Mouse (Mus musculus) liver, embryonic 15.5 days (tissue): ENCODE measurements around the gene Cdc37. TPM values are rescaled to one million over a fixed set of nuclear protein-coding genes. Genes with fewer than 3 reads are reported as not detected.
"Not testable (repeated sequence)": the region's sequence is repeated elsewhere in the genome, so short reads cannot be mapped to it uniquely, and the experiment has no call there.

Experiments used
- ATAC-seq: fragments of 200-750 bp; cut with Nextera tagmentation; 2 replicates; pipeline ENCODE4 v1.8.0; 2017; ENCODE audit warnings: moderate number of reproducible peaks, mild to moderate bottlenecking, moderate library complexity; ENCODE audit not compliant: insufficient read depth
- H3K27ac ChIP-seq: fragments of 300-500 bp; sonication (generic); replicated peaks from 2 replicates; pipeline ENCODE4 v1.5.1; 2015; ENCODE audit warnings: mild to moderate bottlenecking, inconsistent platforms
- H3K27me3 ChIP-seq: fragments of 300-500 bp; sonication (generic); 2 replicates; pipeline ENCODE4 v1.6.1; 2015; ENCODE audit warnings: mild to moderate bottlenecking, inconsistent platforms
- H3K36me3 ChIP-seq: fragments of 300-500 bp; sonication (generic); replicated peaks from 2 replicates; pipeline ENCODE4 v1.6.1; 2015; ENCODE audit warnings: moderate library complexity, mild to moderate bottlenecking, inconsistent platforms
- H3K4me1 ChIP-seq: fragments of 300-500 bp; sonication (generic); replicated peaks from 2 replicates; pipeline ENCODE4 v1.6.1; 2015; ENCODE audit warnings: inconsistent platforms
- H3K4me2 ChIP-seq: fragments of 300-500 bp; sonication (generic); 2 replicates; pipeline ENCODE4 v1.6.1; 2015; ENCODE audit warnings: moderate library complexity, mild to moderate bottlenecking, inconsistent platforms
- H3K4me3 ChIP-seq: fragments of 300-500 bp; sonication (generic); replicated peaks from 2 replicates; pipeline ENCODE4 v1.5.1; 2015; ENCODE audit warnings: mild to moderate bottlenecking, inconsistent platforms
- H3K9ac ChIP-seq: fragments of 300-500 bp; sonication (generic); 2 replicates; pipeline ENCODE4 v1.6.1; 2015; ENCODE audit warnings: moderate library complexity, mild to moderate bottlenecking, inconsistent platforms
- H3K9me3 ChIP-seq: fragments of 300-500 bp; sonication (generic); replicated peaks from 2 replicates; pipeline ENCODE4 v1.6.1; 2016; ENCODE audit warnings: inconsistent platforms
- WGBS: fragments of 180-500 bp; shearing (Covaris S2); methylation state at CpG from one replicate; pipeline ENCODE4 v1.1.7; 2015; ENCODE audit warnings: mixed read lengths; ENCODE audit not compliant: insufficient replicate concordance; 5-methylcytosine and 5-hydroxymethylcytosine counted together
- polyA plus RNA-seq: library from polyadenylated mRNA; unstranded; fragments of >200 nt; fragmentation: Nextera tagmentation; extraction: Ambion mirVana; gene quantifications from 2 replicates; pipeline ENCODE4 v1.2.1, GENCODE M21; 2015

Gene Cdc37
- polyA plus RNA-seq, result 115 and 122 TPM in 2 replicates

- peak; percentile 93 for ATAC-seq
- Histone ChIP-seq H3K4me3 (peak within 1 kb of the TSS; percentile 81), H3K27me3 (peaks cover 9% of the 10 kb centered on the region), H3K9ac (peak within 1 kb of the TSS; percentile 83), H3K4me1 (peaks cover 62% of the 10 kb centered on the region), H3K4me2 (peak within 1 kb of the TSS; percentile 82), H3K27ac (peak within 1 kb of the TSS; percentile 83), H3K36me3 (peaks cover 24% of the 10 kb centered on the region), H3K9me3 (no peaks in the 10 kb centered on the region)
- WGBS, result 3% methylated on average over 56 of the region's 56 CpGs
These were observed at the start of gene Cdc37 for GRCm38 (mm10) chr9:21149654-21150419. Gene Cdc37 (minus strand): TSS chr9:21149982.

- Histone ChIP-seq H3K27me3 (no peaks in the 10 kb centered on the region), H3K9ac (no peak overlapping the region), H3K4me1 (0 out of 2 replicates have a peak, but pooled peaks cover 4% of the 10 kb centered on the region), H3K9me3 (no peaks in the 10 kb centered on the region), H3K4me3 (no peak overlapping the region), H3K36me3 (no peaks in the 10 kb centered on the region), H3K4me2 (no peak overlapping the region), H3K27ac (no peak overlapping the region)
- no peak for ATAC-seq
- 84% methylated on average over 3 of the region's 3 CpGs for WGBS
These were observed 49.2 kb upstream of the Cdc37 start for GRCm38 (mm10) chr9:21198960-21199359.

DNA sequence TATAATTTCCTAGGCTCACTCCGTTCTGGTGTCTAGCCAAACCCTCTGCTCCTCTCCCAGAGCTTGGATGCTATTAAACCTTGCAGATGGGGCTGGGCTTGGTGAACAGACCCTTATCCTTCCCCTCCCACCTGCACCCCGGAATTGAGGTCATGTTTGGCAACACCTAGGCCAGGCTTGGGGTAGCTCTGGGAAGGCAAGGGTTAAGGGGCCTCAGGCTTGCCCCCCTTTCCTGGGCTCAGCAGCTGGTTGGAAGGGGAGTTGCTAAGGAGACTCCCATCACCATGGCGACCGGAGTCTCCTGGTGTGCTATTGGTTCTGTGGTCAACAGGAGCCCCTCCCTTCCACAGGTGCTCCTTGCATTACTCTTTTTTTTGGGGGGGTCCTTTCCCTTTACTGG lies 48.2 kb upstream of the Cdc37 start:
- 67% methylated on average over 4 of the region's 4 CpGs for WGBS
- H3K27me3 ChIP-seq, result no peaks in the 10 kb centered on the region
- no peak overlapping the region for H3K4me3 ChIP-seq
- H3K9me3 ChIP-seq, result no peaks in the 10 kb centered on the region
- 0 out of 2 replicates have a peak, but pooled peaks cover 4% of the 10 kb centered on the region for H3K4me1 ChIP-seq
- H3K9ac ChIP-seq, result no peak overlapping the region
- H3K4me2 ChIP-seq, result no peak overlapping the region
- no peaks in the 10 kb centered on the region for H3K36me3 ChIP-seq
- no peak for ATAC-seq
- no peak overlapping the region for H3K27ac ChIP-seq

- Histone ChIP-seq H3K4me2 (no peak overlapping the region), H3K9ac (no peak overlapping the region), H3K4me1 (0 out of 2 replicates have a peak, but pooled peaks cover 4% of the 10 kb centered on the region), H3K9me3 (no peaks in the 10 kb centered on the region), H3K27me3 (no peaks in the 10 kb centered on the region), H3K36me3 (peaks cover 4% of the 10 kb centered on the region; the same call in 1 of the 2 replicates), H3K27ac (no peak overlapping the region), H3K4me3 (no peak overlapping the region)
- ATAC-seq, result no peak
- WGBS, result 75% methylated on average over 19 of the region's 19 CpGs
These were observed 47.0 kb upstream of the Cdc37 start for GRCm38 (mm10) chr9:21196521-21197433.

DNA sequence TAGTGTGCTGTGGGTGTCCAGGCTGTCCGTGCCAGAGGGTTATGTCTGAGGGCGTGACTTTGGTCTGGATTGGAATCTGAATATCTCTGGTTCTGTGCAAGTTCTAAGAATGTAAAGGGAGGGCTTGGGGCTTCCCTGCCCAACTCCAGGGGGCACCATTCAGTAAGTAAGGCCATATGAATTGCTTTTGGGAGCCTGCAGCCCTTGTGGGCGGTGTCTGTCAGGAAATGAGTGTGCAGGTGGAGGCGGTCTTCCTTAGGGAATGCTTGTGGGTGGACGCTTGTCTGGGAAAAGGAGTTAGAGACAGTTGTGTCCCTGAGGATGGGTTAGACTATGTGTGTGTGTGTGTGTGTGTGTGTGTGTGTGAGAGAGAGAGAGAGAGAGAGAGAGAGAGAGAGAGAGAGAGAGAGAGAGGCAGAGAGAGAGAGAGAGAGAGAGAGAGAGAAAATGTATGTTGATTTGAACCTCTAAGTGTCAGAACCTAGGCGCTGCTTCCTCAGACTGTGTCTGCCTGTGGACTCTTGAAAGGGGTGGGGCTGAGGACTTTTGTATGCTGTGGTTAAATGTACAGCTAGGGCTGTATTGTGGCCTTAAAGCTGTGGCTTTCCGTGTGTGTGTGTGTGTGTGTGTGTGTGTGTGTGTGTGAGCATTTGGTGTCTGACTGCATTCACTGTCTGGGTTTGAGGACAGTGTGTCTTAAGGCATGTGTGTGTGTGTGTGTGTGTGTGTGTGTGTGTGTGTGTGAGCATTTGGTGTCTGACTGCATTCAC lies 46.1 kb upstream of the Cdc37 start:
- 62% methylated on average over 7 of the region's 7 CpGs for WGBS

GRCm38 (mm10) chr9:21194787-21195493 lies 45.2 kb upstream of the Cdc37 start:
- Histone ChIP-seq H3K9ac (no peak overlapping the region), H3K4me2 (no peak overlapping the region), H3K4me3 (no peak overlapping the region), H3K27me3 (no peaks in the 10 kb centered on the region), H3K9me3 (no peaks in the 10 kb centered on the region), H3K4me1 (0 out of 2 replicates have a peak, but pooled peaks cover 4% of the 10 kb centered on the region), H3K36me3 (peaks cover 4% of the 10 kb centered on the region; the same call in 1 of the 2 replicates), H3K27ac (no peak overlapping the region)
- ATAC-seq, result no peak
- 74% methylated on average over 4 of the region's 4 CpGs for WGBS

More for the DNA sequence above, 46.1 kb upstream of the Cdc37 start:
- not testable (repeated sequence) for H3K9ac ChIP-seq, H3K4me1 ChIP-seq, H3K27ac ChIP-seq, H3K9me3 ChIP-seq, H3K36me3 ChIP-seq, H3K4me3 ChIP-seq, ATAC-seq, H3K27me3 ChIP-seq, H3K4me2 ChIP-seq

- 66% methylated on average over 3 of the region's 3 CpGs for WGBS
- Histone ChIP-seq H3K4me3 (no peak overlapping the region), H3K9me3 (no peaks in the 10 kb centered on the region), H3K27ac (no peak overlapping the region), H3K4me2 (no peak overlapping the region), H3K4me1 (0 out of 2 replicates have a peak, but pooled peaks cover 4% of the 10 kb centered on the region), H3K9ac (no peak overlapping the region), H3K27me3 (no peaks in the 10 kb centered on the region), H3K36me3 (peaks cover 4% of the 10 kb centered on the region; the same call in 1 of the 2 replicates)
- no peak for ATAC-seq
These were observed 44.0 kb upstream of the Cdc37 start for GRCm38 (mm10) chr9:21193786-21194185.

- WGBS, result 73% methylated on average over 3 of the region's 3 CpGs
- ATAC-seq, result no peak
- Histone ChIP-seq H3K4me1 (peaks cover 5% of the 10 kb centered on the region), H3K27ac (no peak overlapping the region), H3K36me3 (peaks cover 4% of the 10 kb centered on the region; the same call in 1 of the 2 replicates), H3K27me3 (no peaks in the 10 kb centered on the region), H3K4me3 (no peak overlapping the region), H3K4me2 (no peak overlapping the region), H3K9me3 (no peaks in the 10 kb centered on the region), H3K9ac (no peak overlapping the region)
These were observed 40.9 kb upstream of the Cdc37 start for GRCm38 (mm10) chr9:21190670-21191069.

GRCm38 (mm10) chr9:21189905-21190304 lies 40.1 kb upstream of the Cdc37 start:
- Histone ChIP-seq H3K4me1 (peaks cover 11% of the 10 kb centered on the region), H3K27ac (no peak overlapping the region), H3K9me3 (no peaks in the 10 kb centered on the region), H3K4me2 (no peak overlapping the region), H3K27me3 (no peaks in the 10 kb centered on the region), H3K9ac (no peak overlapping the region), H3K4me3 (no peak overlapping the region), H3K36me3 (peaks cover 4% of the 10 kb centered on the region; the same call in 1 of the 2 replicates)
- 47% methylated on average over 7 of the region's 7 CpGs for WGBS
- ATAC-seq, result no peak

DNA sequence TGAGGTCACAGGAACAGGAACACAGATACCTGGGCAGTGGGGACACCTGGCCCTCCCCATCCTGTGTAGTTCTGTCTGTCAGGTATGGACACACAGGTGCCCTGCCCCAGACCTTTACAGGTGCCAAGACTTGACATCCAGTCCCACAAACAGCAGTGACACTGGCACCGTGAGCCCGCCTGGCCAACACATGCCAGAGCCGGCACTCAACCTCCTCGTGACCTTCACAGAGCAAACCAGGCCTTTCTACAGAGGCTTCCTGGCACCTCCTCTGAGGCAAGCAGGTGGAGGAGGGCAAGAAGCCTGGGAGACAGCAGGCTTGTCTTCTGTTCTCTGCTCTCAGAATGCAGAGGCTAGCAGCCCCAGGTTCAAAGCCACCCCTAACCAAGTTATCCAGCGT lies 35.7 kb upstream of the Cdc37 start:
- 77% methylated on average over 5 of the region's 5 CpGs for WGBS
- no peak overlapping the region for H3K9ac ChIP-seq

More for the DNA sequence above, 35.7 kb upstream of the Cdc37 start:
- Histone ChIP-seq H3K4me2 (no peak overlapping the region; the same call in 1 of the 2 replicates), H3K4me3 (no peak overlapping the region), H3K27ac (no peak overlapping the region), H3K36me3 (no peaks in the 10 kb centered on the region), H3K4me1 (peaks cover 52% of the 10 kb centered on the region), H3K27me3 (0 out of 2 replicates have a peak, but pooled peaks cover 4% of the 10 kb centered on the region), H3K9me3 (no peaks in the 10 kb centered on the region)
- ATAC-seq, result no peak
